Mouse (Mus musculus): ENCODE measurements at regions not wholly inside any gene's neighbourhood (a gene's known extent, or its start where the extent isn't known, plus 50 kb on each side); places are given as distances from the start of the nearest gene placed in this dataset.
"Not testable (repeated sequence)": the region's sequence is repeated elsewhere in the genome, so short reads cannot be mapped to it uniquely, and the experiment has no call there.

GRCm38 (mm10) chr7:116596914-116597313 is 92.7 kb downstream of the Nucb2 start:
- DNase-seq (ENCODE audit: low read depth, low spot score) = no peak

GRCm38 (mm10) chr7:116600340-116600739 is 96.2 kb downstream of the Nucb2 start:
- DNase-seq (ENCODE audit: low read depth, low spot score) = no peak

- no peak for DNase-seq (ENCODE audit: low read depth, low spot score)
These were observed 99.1 kb downstream of the Nucb2 start for GRCm38 (mm10) chr7:116603167-116603839.

GRCm38 (mm10) chr7:116603840-116604194 is 99.6 kb downstream of the Nucb2 start:
- DNase-seq (ENCODE audit: low read depth, low spot score) = no peak

- DNase-seq (ENCODE audit: low read depth, low spot score) = no peak
These were observed 102.1 kb downstream of the Nucb2 start for GRCm38 (mm10) chr7:116606255-116606654.

GRCm38 (mm10) chr7:116606751-116607483 is 102.7 kb downstream of the Nucb2 start:
- no peak for DNase-seq (ENCODE audit: low read depth, low spot score)

GRCm38 (mm10) chr7:116607628-116608225 is 103.6 kb downstream of the Nucb2 start:
- DNase-seq (ENCODE audit: low read depth, low spot score) = no peak

GRCm38 (mm10) chr7:116608350-116609085 is 104.3 kb downstream of the Nucb2 start:
- peak; percentile 78 for DNase-seq (ENCODE audit: low read depth, low spot score)

- DNase-seq (ENCODE audit: low read depth, low spot score) = no peak
These were observed 105.2 kb downstream of the Nucb2 start for GRCm38 (mm10) chr7:116609406-116609805.

- no peak for DNase-seq (ENCODE audit: low read depth, low spot score)
These were observed 105.7 kb downstream of the Nucb2 start for GRCm38 (mm10) chr7:116609906-116610305.

- DNase-seq (ENCODE audit: low read depth, low spot score) = no peak
These were observed 111.8 kb downstream of the Nucb2 start for GRCm38 (mm10) chr7:116615984-116616383.

- DNase-seq (ENCODE audit: low read depth, low spot score) = no peak
These were observed 115.5 kb downstream of the Nucb2 start for GRCm38 (mm10) chr7:116619636-116620035.

- no peak for DNase-seq (ENCODE audit: low read depth, low spot score)
These were observed 116.2 kb downstream of the Nucb2 start for GRCm38 (mm10) chr7:116620381-116620780.

- DNase-seq (ENCODE audit: low read depth, low spot score) = no peak
These were observed 129.0 kb downstream of the Nucb2 start for GRCm38 (mm10) chr7:116633210-116633609.

- DNase-seq (ENCODE audit: low read depth, low spot score) = peak; percentile 67
These were observed 140.9 kb downstream of the Nucb2 start for GRCm38 (mm10) chr7:116644902-116645650.

GRCm38 (mm10) chr7:116654466-116654865 is 150.3 kb downstream of the Nucb2 start:
- peak; percentile 15 for DNase-seq (ENCODE audit: low read depth, low spot score)

GRCm38 (mm10) chr7:116657040-116657439 is 152.9 kb downstream of the Nucb2 start:
- not testable (repeated sequence) for DNase-seq (ENCODE audit: low read depth, low spot score)

- DNase-seq (ENCODE audit: low read depth, low spot score) = no peak
These were observed 161.4 kb downstream of the Nucb2 start for GRCm38 (mm10) chr7:116665581-116665980.

- no peak for DNase-seq (ENCODE audit: low read depth, low spot score)
These were observed 170.2 kb downstream of the Nucb2 start for GRCm38 (mm10) chr7:116674199-116675019.

GRCm38 (mm10) chr7:116676696-116677095 is 172.5 kb downstream of the Nucb2 start:
- peak; percentile 25 for DNase-seq (ENCODE audit: low read depth, low spot score)
